Mouse (Mus musculus): ENCODE data around the gene Ten1.

Ten1 gene

GRCm38 (mm10) chr11:116198639-116199531 is at the start of gene Ten1, which contains the start of gene Acox1:
Gene Ten1, plus strand, starts transcription at chr11:116198855.
Gene Acox1, minus strand, starts transcription at chr11:116199045.
- peak; percentile 98 to 99 for DNase-seq

GRCm38 (mm10) chr11:116149341-116149740 is 49.3 kb upstream of the Ten1 start:
- DNase-seq, result peak; percentile 43 to 64

GRCm38 (mm10) chr11:116150960-116151359 is 47.7 kb upstream of the Ten1 start:
- DNase-seq, result no peak

GRCm38 (mm10) chr11:116161312-116161711 is 37.3 kb upstream of the Ten1 start:
- DNase-seq, result no peak

- peak; percentile 43 for DNase-seq
Observed at GRCm38 (mm10) chr11:116162146-116162545, 36.5 kb upstream of the Ten1 start.

- DNase-seq, result no peak
Observed at GRCm38 (mm10) chr11:116163002-116163401, 35.7 kb upstream of the Ten1 start.

GRCm38 (mm10) chr11:116167232-116167631 is 31.4 kb upstream of the Ten1 start:
- no peak for DNase-seq

- DNase-seq, result peak; percentile 98 to 99
Observed at GRCm38 (mm10) chr11:116167884-116168439, 30.7 kb upstream of the Ten1 start, which contains the start of gene Fbf1. Gene Fbf1, minus strand, starts transcription at chr11:116168166.

- no peak for DNase-seq
Observed at GRCm38 (mm10) chr11:116169214-116169613, 29.4 kb upstream of the Ten1 start.

- no peak for DNase-seq
Observed at GRCm38 (mm10) chr11:116170003-116170800, 28.5 kb upstream of the Ten1 start.

GRCm38 (mm10) chr11:116171959-116172358 is 26.7 kb upstream of the Ten1 start:
- DNase-seq, result no peak

- no peak for DNase-seq
Observed at GRCm38 (mm10) chr11:116174775-116175448, 23.7 kb upstream of the Ten1 start.

- no peak for DNase-seq
Observed at GRCm38 (mm10) chr11:116176010-116176409, 22.6 kb upstream of the Ten1 start.

- DNase-seq, result no peak
Observed at GRCm38 (mm10) chr11:116178411-116179121, 20.1 kb upstream of the Ten1 start.

GRCm38 (mm10) chr11:116185836-116186235 is 12.8 kb upstream of the Ten1 start:
- peak in 1 of 2 experiments; percentile 36 for DNase-seq

GRCm38 (mm10) chr11:116186360-116186759 is 12.3 kb upstream of the Ten1 start:
- no peak for DNase-seq

GRCm38 (mm10) chr11:116187226-116187930 is 11.3 kb upstream of the Ten1 start:
- DNase-seq, result no peak

- no peak for DNase-seq
Observed at GRCm38 (mm10) chr11:116194619-116195018, 4.0 kb upstream of the Ten1 start.

- no peak for DNase-seq
Observed at GRCm38 (mm10) chr11:116195252-116195651, 3.4 kb upstream of the Ten1 start.

- no peak for DNase-seq
Observed at GRCm38 (mm10) chr11:116196336-116196735, 2.3 kb upstream of the Ten1 start.
